Mouse (Mus musculus) heart, embryonic 11.5 days (tissue): ENCODE measurements around the gene Pdap1. TPM values are rescaled to one million over a fixed set of nuclear protein-coding genes. Genes with fewer than 3 reads are reported as not detected.
"Not testable (repeated sequence)": the region's sequence is repeated elsewhere in the genome, so short reads cannot be mapped to it uniquely, and the experiment has no call there.

ENCODE experiments used
- ATAC-seq: fragments of 200-750 bp; cut with Nextera tagmentation; replicated peaks from 2 replicates; pipeline ENCODE4 v1.8.0; 2017; ENCODE audit warnings: moderate library complexity; ENCODE audit not compliant: insufficient number of reproducible peaks, low FRiP score, low TSS enrichment
- H3K27ac ChIP-seq: fragments of 300-500 bp; sonication (generic); 2 replicates; pipeline ENCODE4 v1.5.1; 2014; ENCODE audit warnings: mild to moderate bottlenecking, low read depth, low read length
- H3K27me3 ChIP-seq: fragments of 300-500 bp; sonication (generic); 2 replicates; pipeline ENCODE4 v1.6.1; 2014; ENCODE audit warnings: mild to moderate bottlenecking, low read length, mixed read lengths; ENCODE audit not compliant: control insufficient read depth, insufficient read depth
- H3K36me3 ChIP-seq: fragments of 300-500 bp; sonication (generic); 2 replicates; pipeline ENCODE4 v1.6.1; 2014; ENCODE audit warnings: mild to moderate bottlenecking, low read length, moderate library complexity, mixed read lengths; ENCODE audit not compliant: control insufficient read depth, insufficient read depth
- H3K4me1 ChIP-seq: fragments of 300-500 bp; sonication (generic); 2 replicates; pipeline ENCODE4 v1.6.1; 2014; ENCODE audit warnings: low read length; ENCODE audit not compliant: control insufficient read depth, insufficient read depth
- H3K4me2 ChIP-seq: fragments of 300-500 bp; sonication (generic); 2 replicates; pipeline ENCODE4 v1.6.1; 2014; ENCODE audit warnings: mild to moderate bottlenecking, moderate library complexity
- H3K4me3 ChIP-seq: fragments of 300-500 bp; sonication (generic); 2 replicates; pipeline ENCODE4 v1.5.1; 2014; ENCODE audit warnings: low read depth, low read length
- H3K9ac ChIP-seq: fragments of 300-500 bp; sonication (generic); 2 replicates; pipeline ENCODE4 v1.6.1; 2014; ENCODE audit warnings: mild to moderate bottlenecking, low read depth, low read length, moderate library complexity
- H3K9me3 ChIP-seq: fragments of 300-500 bp; sonication (generic); replicated peaks from 2 replicates; pipeline ENCODE4 v1.6.1; 2016; ENCODE audit warnings: low read length; ENCODE audit not compliant: control insufficient read depth
- WGBS: fragments of 180-500 bp; shearing (Covaris S2); extraction: QIAGEN DNeasy Blood & Tissue Kit; methylation state at CpG from one replicate; pipeline ENCODE4 v1.1.7; 2014; ENCODE audit not compliant: insufficient replicate concordance; 5-methylcytosine and 5-hydroxymethylcytosine counted together
- polyA plus RNA-seq: library from polyadenylated mRNA; unstranded; fragments of >200 nt; fragmentation: Nextera tagmentation; extraction: Ambion mirVana; gene quantifications from 2 replicates; pipeline ENCODE4 v1.2.1, GENCODE M21; 2014

The Pdap1 gene
- polyA plus RNA-seq, 1 experiment from 2014 or later: 92.4 TPM

- Histone ChIP-seq H3K27me3 (no peaks in the 10 kb centered on the region), H3K4me2 (no peak overlapping the region), H3K4me3 (no peak overlapping the region), H3K9me3 (no peaks in the 10 kb centered on the region), H3K9ac (no peak overlapping the region), H3K4me1 (peaks cover 13% of the 10 kb centered on the region; the same call in 1 of the 2 replicates), H3K36me3 (peaks cover 13% of the 10 kb centered on the region), H3K27ac (no peak overlapping the region)
- 93% methylated on average over 14 of the region's 14 CpGs for WGBS
- no peak for ATAC-seq
Measured at GRCm38 (mm10) chr5:145161361-145161760, 21.3 kb upstream of the Pdap1 start.

GRCm38 (mm10) chr5:145152690-145153089 lies 12.7 kb upstream of the Pdap1 start:
- Histone ChIP-seq H3K9ac (no peak overlapping the region), H3K27me3 (no peaks in the 10 kb centered on the region), H3K4me2 (no peak overlapping the region), H3K4me3 (no peak overlapping the region), H3K9me3 (no peaks in the 10 kb centered on the region), H3K4me1 (no peaks in the 10 kb centered on the region), H3K27ac (peak overlapping the region; percentile 57; the same call in 1 of the 2 replicates), H3K36me3 (peaks cover 46% of the 10 kb centered on the region)
- 76% methylated on average over 5 of the region's 5 CpGs for WGBS
- no peak for ATAC-seq

GRCm38 (mm10) chr5:145149294-145149693 lies 9.3 kb upstream of the Pdap1 start:
- Histone ChIP-seq H3K4me3 (no peak overlapping the region), H3K4me2 (no peak overlapping the region), H3K4me1 (no peaks in the 10 kb centered on the region), H3K27me3 (no peaks in the 10 kb centered on the region), H3K36me3 (peaks cover 60% of the 10 kb centered on the region), H3K9ac (no peak overlapping the region), H3K9me3 (no peaks in the 10 kb centered on the region), H3K27ac (no peak overlapping the region; the same call in 1 of the 2 replicates)
- WGBS: 65% methylated on average over 6 of the region's 6 CpGs
- ATAC-seq: 0 out of 2 replicates have a peak, but pooled peaks have one; percentile 20

GRCm38 (mm10) chr5:145147748-145148147 lies 7.7 kb upstream of the Pdap1 start:
- Histone ChIP-seq H3K4me3 (no peak overlapping the region), H3K9me3 (no peaks in the 10 kb centered on the region), H3K9ac (no peak overlapping the region), H3K27me3 (no peaks in the 10 kb centered on the region), H3K4me1 (no peaks in the 10 kb centered on the region), H3K36me3 (peaks cover 58% of the 10 kb centered on the region), H3K27ac (no peak overlapping the region), H3K4me2 (no peak overlapping the region)
- 93% methylated on average over 5 of the region's 5 CpGs for WGBS
- ATAC-seq: no peak

- Histone ChIP-seq H3K9ac (peak overlapping the region; percentile 95), H3K27ac (peak overlapping the region; percentile 91), H3K4me2 (peak overlapping the region; percentile 91), H3K9me3 (no peaks in the 10 kb centered on the region), H3K4me3 (peak overlapping the region; percentile 78), H3K27me3 (no peaks in the 10 kb centered on the region), H3K4me1 (peaks cover 14% of the 10 kb centered on the region), H3K36me3 (peaks cover 22% of the 10 kb centered on the region)
- under 1% methylated on average over 18 of the region's 18 CpGs for WGBS
- ATAC-seq: no peak
Measured at GRCm38 (mm10) chr5:145140611-145141010, 573 bp upstream of the Pdap1 start.

- Histone ChIP-seq H3K27me3 (no peaks in the 10 kb centered on the region), H3K27ac (no peak overlapping the region), H3K9ac (peak overlapping the region; percentile 95), H3K9me3 (no peaks in the 10 kb centered on the region), H3K4me2 (peak overlapping the region; percentile 91), H3K36me3 (peaks cover 23% of the 10 kb centered on the region), H3K4me3 (peak overlapping the region; percentile 78), H3K4me1 (peaks cover 14% of the 10 kb centered on the region)
- no peak for ATAC-seq
- 19% methylated on average over 6 of the region's 6 CpGs for WGBS
Measured at GRCm38 (mm10) chr5:145138836-145139235, 1.2 kb downstream of the Pdap1 start.

GRCm38 (mm10) chr5:145133275-145133674 lies 6.8 kb downstream of the Pdap1 start:
- H3K4me2 ChIP-seq, H3K27ac ChIP-seq, H3K4me1 ChIP-seq, H3K9ac ChIP-seq, H3K27me3 ChIP-seq, H3K9me3 ChIP-seq, H3K4me3 ChIP-seq, ATAC-seq: not testable (repeated sequence)
- H3K36me3 ChIP-seq: peaks cover 50% of the 10 kb centered on the region
- 84% methylated on average over 6 of the region's 6 CpGs for WGBS

- no peak overlapping the region for H3K4me2 ChIP-seq
- WGBS: 90% methylated on average over 3 of the region's 3 CpGs
- no peaks in the 10 kb centered on the region for H3K4me1 ChIP-seq
- no peak for ATAC-seq
- no peak overlapping the region for H3K27ac ChIP-seq
- no peaks in the 10 kb centered on the region for H3K9me3 ChIP-seq
- no peaks in the 10 kb centered on the region for H3K27me3 ChIP-seq
- no peak overlapping the region for H3K4me3 ChIP-seq
- peaks cover 57% of the 10 kb centered on the region for H3K36me3 ChIP-seq
- H3K9ac ChIP-seq: no peak overlapping the region
Measured at GRCm38 (mm10) chr5:145130995-145131394, 9.0 kb downstream of the Pdap1 start.

- H3K27ac ChIP-seq: no peak overlapping the region
- no peak overlapping the region for H3K9ac ChIP-seq
- H3K4me3 ChIP-seq: no peak overlapping the region
- WGBS: 83% methylated on average over 11 of the region's 11 CpGs
- no peaks in the 10 kb centered on the region for H3K27me3 ChIP-seq
- H3K4me2 ChIP-seq: no peak overlapping the region
- no peaks in the 10 kb centered on the region for H3K9me3 ChIP-seq
- peaks cover 55% of the 10 kb centered on the region for H3K36me3 ChIP-seq
- no peak for ATAC-seq
- no peaks in the 10 kb centered on the region for H3K4me1 ChIP-seq
Measured at GRCm38 (mm10) chr5:145130191-145130590, 9.8 kb downstream of the Pdap1 start.
